In genomic region chr11:80354832-80355231, GRCm38 (mm10) we compare ENCODE assay signal across 1 mouse cellular context.
TF ChIP-seq lines count a peak whose summit lies in the region.

No protein-coding gene starts in this region.

TF ChIP-seq in CH12.LX, 34 proteins besides CTCF, POLR2A, EP300 and RAD21 (continued from another document):
- TF ChIP-seq MYC (IDR thresholded peaks at IDR 0.05; ENCODE audit: low read depth, low read length) = 0 out of 2 replicates have a peak, but pooled peaks have one; percentile 36
- TF ChIP-seq RCOR1 (conservative IDR thresholded peaks at IDR 0.05; ENCODE audit: low read depth, low read length) = peak; percentile 77
- no peak for TF ChIP-seq UBTF (IDR thresholded peaks at IDR 0.05; ENCODE audit: low read depth, low read length)
- TF ChIP-seq CHD1 (IDR thresholded peaks at IDR 0.05; ENCODE audit: low read depth, low read length) = no peak
- peak; percentile 85 for TF ChIP-seq IRF4 (IDR thresholded peaks at IDR 0.05; ENCODE audit: low read depth, low read length)
TF ChIP-seq in CH12.LX: peak in this region for 15.
